Mouse (Mus musculus) granulocyte monocyte progenitor cell, adult 5-6 weeks (primary cell): Measurements from ENCODE around the gene Tmem120b. TPM values are rescaled to one million over a fixed set of nuclear protein-coding genes. Genes with fewer than 3 reads are reported as not detected.

ENCODE experiments used
- ATAC-seq: replicated peaks from 2 replicates; pipeline ENCODE4 v1.8.0; 2016; ENCODE audit warnings: mild to moderate bottlenecking, moderate TSS enrichment, inconsistent platforms; ENCODE audit not compliant: poor library complexity, severe bottlenecking
- total RNA-seq, 2 experiments: library from RNA; stranded (forward) in 1 of 2; stranded (reverse) in 1 of 2; fragments of 200-712, 200-1000 nt in 1 of 2; fragments of >200 nt in 1 of 2; fragmentation: Nextera tagmentation in 1 of 2; gene quantifications; 2 replicates each; pipeline ENCODE4 v1.2.3; 2014 to 2017

Gene Tmem120b
- total RNA-seq (2014; fragmentation: Nextera tagmentation) (1.8 and 3.1 TPM in 2 replicates), total RNA-seq (2017) (1.6 and 2.3 TPM in 2 replicates)

GRCm38 (mm10) chr5:123068115-123068514, at the start of gene Tmem120b:
Tmem120b (plus strand) TSS chr5:123068415.
- peak; percentile 66 for ATAC-seq

- ATAC-seq, result peak; percentile 26
These were observed 48.7 kb upstream of the Tmem120b start for GRCm38 (mm10) chr5:123019336-123020016.

DNA sequence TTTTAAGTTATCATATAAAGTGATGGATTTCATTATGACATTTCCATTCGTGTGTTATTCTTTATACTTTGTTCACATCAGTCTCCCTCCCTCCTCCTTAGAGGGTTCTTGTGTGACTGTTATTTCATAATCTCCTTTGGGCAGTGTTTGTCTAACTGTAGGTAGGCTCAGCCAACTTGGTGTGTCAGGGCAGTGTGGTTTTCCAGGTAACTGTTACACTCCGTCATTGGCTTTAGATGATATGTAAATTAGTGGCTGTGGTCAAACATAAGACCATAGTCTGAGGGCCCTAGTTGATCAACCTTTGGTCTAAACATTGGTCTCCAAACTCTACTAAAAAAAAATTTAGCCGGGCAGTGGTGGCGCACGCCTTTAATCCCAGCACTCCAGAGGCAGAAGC, 47.8 kb upstream of the Tmem120b start:
- ATAC-seq, result no peak

DNA sequence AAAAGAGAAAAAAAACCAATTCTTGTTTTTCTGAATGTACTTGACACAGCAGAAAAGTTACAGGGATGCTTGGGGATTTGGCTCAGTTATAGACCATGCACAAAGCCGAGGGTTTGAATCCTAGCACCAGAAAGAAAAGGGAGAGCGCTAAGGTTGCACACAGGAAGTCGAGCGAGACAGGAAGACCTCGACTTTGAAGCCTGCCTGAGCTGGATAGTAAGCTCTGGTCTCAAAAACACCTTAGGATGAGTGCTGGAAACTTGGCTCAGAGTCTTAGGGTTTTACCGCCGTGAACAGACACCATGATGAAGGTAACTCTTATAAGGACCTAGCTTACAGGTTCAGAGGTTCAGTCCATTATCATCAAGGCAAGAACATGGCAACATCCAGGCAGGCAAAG, 46.8 kb upstream of the Tmem120b start:
- no peak for ATAC-seq

DNA sequence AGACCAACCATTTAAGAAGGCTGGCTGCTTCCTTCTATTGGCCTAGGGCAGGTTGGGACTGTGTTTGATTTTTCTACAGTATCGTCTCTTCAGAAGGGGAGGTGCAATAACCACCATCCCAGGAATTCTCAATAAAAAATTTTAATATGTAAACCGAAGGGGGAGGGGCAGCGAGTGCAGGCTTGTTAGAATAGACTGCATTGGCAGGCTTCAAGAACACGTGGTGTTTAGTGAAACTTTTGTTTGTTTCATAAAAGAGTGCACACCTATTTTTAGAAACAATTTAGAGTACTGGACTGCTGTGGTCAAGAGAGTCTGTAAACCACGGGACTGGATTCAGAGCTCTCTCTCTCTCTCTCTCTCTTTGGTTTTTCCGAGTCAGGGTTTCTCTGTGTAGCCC, 45.2 kb upstream of the Tmem120b start:
- no peak for ATAC-seq

GRCm38 (mm10) chr5:123024312-123024711, 43.9 kb upstream of the Tmem120b start:
- no peak for ATAC-seq

DNA sequence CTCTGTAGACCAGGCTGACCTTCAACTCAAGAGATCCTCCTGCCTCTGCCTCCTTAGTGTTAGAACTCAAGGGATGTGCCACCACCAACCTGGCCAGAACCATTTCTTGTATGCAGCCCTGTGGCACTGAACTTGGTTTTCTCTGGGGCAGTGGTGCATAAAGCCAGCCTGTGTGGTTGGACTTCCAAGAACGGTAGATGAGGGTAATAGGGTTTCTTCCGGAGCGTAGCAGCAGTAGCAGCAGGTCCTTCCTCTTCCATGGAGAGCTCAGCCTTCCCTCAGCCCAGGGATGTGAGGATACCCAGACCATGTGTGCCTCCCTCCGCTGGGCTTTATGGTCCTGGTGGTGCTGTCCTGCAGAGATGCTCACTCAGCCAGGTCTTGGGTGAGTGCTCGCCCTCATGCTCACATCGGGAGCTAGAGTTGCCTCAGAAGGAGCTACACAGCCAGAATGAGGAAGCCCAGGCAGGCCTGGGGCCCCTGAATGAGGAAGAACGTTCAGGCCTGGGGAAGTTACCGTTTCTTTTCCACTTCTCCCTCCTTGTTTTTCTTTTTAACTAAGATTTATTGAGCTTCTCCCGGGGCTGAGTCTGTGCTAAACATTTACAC, 43.1 kb upstream of the Tmem120b start:
- peak; percentile 92 for ATAC-seq

GRCm38 (mm10) chr5:123026414-123026813, 41.8 kb upstream of the Tmem120b start:
- no peak for ATAC-seq

DNA sequence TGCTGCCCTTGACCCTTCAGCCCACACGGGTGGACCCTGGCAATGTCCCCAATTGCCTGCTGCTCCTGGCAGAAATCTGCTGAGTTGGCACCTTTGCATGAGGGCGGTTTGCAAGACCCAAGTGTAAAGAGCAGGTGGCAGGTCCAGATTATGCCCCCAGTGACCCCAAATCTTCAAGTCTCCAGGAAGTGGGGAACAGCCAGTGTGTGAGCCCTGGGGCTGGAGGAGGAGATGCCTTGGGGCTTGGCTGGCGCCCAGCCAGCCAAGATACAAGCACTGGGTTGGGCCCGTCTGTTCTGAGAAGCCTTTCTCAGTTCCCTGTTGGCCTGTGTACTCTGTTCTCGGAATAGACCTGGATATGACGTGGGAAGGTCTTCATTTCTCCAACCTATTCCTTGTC, 40.8 kb upstream of the Tmem120b start:
- ATAC-seq, result peak; percentile 43

GRCm38 (mm10) chr5:123029729-123030128, 38.5 kb upstream of the Tmem120b start:
- ATAC-seq, result no peak

GRCm38 (mm10) chr5:123031312-123031711, 36.9 kb upstream of the Tmem120b start:
- ATAC-seq, result no peak

DNA sequence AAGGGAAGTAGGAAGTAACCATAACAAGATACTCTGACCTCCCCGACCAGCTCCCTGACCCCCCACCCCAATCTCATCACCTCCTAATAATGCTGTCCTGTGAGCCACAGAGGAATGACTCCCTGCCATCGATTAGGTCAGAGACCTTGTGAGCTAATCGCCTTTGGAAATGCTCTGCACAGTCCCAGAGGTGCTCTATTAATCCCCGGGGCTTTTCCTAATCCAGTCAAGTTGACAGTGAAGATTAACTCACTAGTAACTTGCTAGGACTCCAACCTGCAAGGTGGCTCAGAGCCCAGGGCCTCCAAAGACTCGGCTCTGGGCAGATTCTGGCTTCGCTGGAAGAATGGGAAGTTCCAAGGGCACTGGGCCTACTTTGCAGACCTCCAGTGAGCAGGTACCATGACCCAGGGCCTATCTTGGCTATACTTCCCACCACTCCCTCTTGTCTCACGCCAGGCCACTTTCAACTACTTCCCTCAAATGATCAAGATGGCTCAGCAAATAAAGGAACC, 34.5 kb upstream of the Tmem120b start:
- ATAC-seq, result no peak

DNA sequence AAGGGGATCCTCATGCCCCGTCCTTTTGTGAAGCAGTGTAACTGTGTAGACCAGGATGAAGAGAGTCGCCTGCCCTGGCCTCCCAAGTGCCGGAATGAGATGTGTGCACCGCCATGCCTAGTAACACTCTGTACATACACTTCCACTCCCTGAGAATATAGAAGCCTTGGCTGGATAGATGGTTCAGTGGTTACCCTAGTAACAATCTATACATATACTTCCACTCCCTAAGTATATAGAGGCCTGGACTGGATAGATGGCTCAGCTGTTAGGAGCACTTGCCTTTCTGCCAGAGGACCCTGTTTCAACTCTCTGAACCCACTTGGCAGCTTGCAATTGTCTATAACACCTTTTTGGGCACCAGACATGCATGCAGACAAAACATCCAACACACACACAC, 33.1 kb upstream of the Tmem120b start:
- ATAC-seq, result no peak

DNA sequence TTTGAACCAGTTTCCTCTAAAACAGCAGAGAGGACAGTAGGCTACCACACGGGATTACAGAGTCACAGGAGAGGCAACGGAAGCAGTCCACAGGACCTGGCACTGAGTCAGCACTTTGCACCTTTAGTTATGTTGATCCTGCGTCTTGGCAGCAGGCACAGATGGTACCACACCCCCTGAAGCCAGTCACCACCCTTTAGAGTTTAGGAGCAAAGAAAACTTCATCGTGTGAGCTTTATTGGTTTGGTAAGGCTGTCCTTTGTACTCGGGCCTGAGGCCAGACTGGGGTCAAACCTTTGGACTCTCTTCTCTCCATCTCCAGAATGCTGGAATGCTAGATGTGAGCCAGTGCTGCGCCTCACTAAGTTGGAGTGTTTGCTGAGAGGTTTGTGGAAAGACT, 32.7 kb upstream of the Tmem120b start:
- 0 out of 2 replicates have a peak, but pooled peaks have one; percentile 21 for ATAC-seq

GRCm38 (mm10) chr5:123038115-123038514, 30.1 kb upstream of the Tmem120b start:
- no peak for ATAC-seq

GRCm38 (mm10) chr5:123039120-123039752, 29.0 kb upstream of the Tmem120b start:
- peak; percentile 96 for ATAC-seq

GRCm38 (mm10) chr5:123040796-123041195, 27.4 kb upstream of the Tmem120b start:
- no peak for ATAC-seq

DNA sequence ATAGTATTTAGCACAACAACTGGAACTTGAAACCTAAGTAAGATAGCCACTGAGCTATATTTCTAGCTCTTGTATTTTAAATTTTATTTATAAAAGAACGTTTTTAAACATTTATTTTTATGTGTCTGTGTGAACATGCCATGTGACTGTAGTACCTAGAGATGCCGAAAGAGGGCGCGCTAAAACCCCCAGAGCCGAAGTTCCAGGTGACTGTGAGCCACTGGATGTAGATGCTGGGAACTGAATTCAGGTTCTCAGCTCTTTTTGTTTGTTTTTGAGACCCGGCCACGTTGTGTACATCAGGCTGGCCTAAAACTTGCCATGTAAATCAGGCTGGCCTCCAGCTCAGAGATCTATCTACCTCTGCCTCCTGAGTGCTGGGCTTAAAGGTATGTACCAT, 24.4 kb upstream of the Tmem120b start:
- ATAC-seq, result no peak

GRCm38 (mm10) chr5:123045561-123046295, 22.5 kb upstream of the Tmem120b start:
- peak; percentile 62 for ATAC-seq

DNA sequence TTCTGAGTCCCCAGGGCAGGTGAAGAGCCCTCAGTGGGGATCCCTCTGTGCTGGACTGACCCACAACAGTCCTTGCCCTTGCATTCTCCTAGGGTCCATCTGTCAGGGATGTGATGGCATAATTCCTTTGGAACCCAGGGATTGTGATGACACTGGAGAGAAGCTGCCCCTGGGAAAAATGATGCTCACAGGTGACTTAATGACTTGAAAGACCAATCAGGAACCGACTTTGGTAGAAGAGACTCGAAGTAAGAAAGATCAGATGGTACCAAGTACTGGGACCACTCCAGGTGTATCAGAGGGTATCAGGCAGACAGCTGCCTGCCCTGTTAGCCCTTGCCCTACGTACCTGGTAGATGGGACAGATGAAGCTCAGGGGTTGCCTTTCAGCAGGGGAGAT, 21.3 kb upstream of the Tmem120b start, which contains the start of gene Morn3:
Gene Morn3 (minus strand): TSS at position 101 of the 400 bp plus-strand sequence.
- ATAC-seq, result no peak

GRCm38 (mm10) chr5:123049271-123049670, 18.9 kb upstream of the Tmem120b start:
- ATAC-seq, result peak; percentile 80
